Mouse (Mus musculus): ENCODE data around the gene Pfkl. TPM values are rescaled to one million over a fixed set of nuclear protein-coding genes. Genes with fewer than 3 reads are reported as not detected.

The Pfkl gene
- 10 to 100 TPM; 14.9 to 75.9 (median 37.3) TPM for total RNA-seq (2018; cell fraction: chromatin; rRNA removed)
- 10 to 100 TPM in 25 of 26 experiments, 1 to 10 TPM in 1; 9.2 to 24.1 (median 16.9) TPM for total RNA-seq (2018; cell fraction: cytosol; rRNA removed)
- total RNA-seq (2018; cell fraction: nucleus; rRNA removed) = 10 to 100 TPM in 25 of 26 experiments, 1 to 10 TPM in 1; 9.2 to 39.2 (median 20.7) TPM
- 12.8 to 25.9 TPM (median 18.5 TPM) in 3 replicates for polyA plus RNA-seq (2018)

- peak within 1 kb of the TSS; percentile 64 for H3K4me3 ChIP-seq (ENCODE audit: inconsistent target)
- H3K79me2 ChIP-seq (ENCODE audit: inconsistent target) = peaks cover 42% of the 10 kb centered on the region
- no peaks in the 10 kb centered on the region for H3K36me3 ChIP-seq (ENCODE audit: inconsistent target)
- 0% methylated on average over 9 of the region's 9 CpGs for WGBS (ENCODE audit: missing documents)
- peak within 1 kb of the TSS; percentile 90 for H3K27ac ChIP-seq
Measured at GRCm38 (mm10) chr10:78009945-78010293, at the start of gene Pfkl. Pfkl (minus strand) TSS chr10:78010083.

- H3K36me3 ChIP-seq (ENCODE audit: inconsistent target) = no peaks in the 10 kb centered on the region
- no peak overlapping the region for H3K4me3 ChIP-seq (ENCODE audit: inconsistent target)
- no peak overlapping the region for H3K27ac ChIP-seq
- no peaks in the 10 kb centered on the region for H3K79me2 ChIP-seq (ENCODE audit: inconsistent target)
- WGBS (ENCODE audit: missing documents) = 87% methylated on average over 8 of the region's 8 CpGs
Measured at GRCm38 (mm10) chr10:78057056-78057455, 47.2 kb upstream of the Pfkl start.

GRCm38 (mm10) chr10:78054633-78055565 lies 45.0 kb upstream of the Pfkl start:
- H3K4me3 ChIP-seq (ENCODE audit: inconsistent target) = no peak overlapping the region
- H3K27ac ChIP-seq = peak overlapping the region; percentile 17
- WGBS (ENCODE audit: missing documents) = 49% methylated on average over 19 of the region's 19 CpGs
- H3K36me3 ChIP-seq (ENCODE audit: inconsistent target) = no peaks in the 10 kb centered on the region
- no peaks in the 10 kb centered on the region for H3K79me2 ChIP-seq (ENCODE audit: inconsistent target)

- Histone ChIP-seq H3K27ac (no peak overlapping the region), H3K36me3 (ENCODE audit: inconsistent target) (no peaks in the 10 kb centered on the region), H3K79me2 (ENCODE audit: inconsistent target) (no peaks in the 10 kb centered on the region), H3K4me3 (ENCODE audit: inconsistent target) (no peak overlapping the region)
- WGBS (ENCODE audit: missing documents) = 76% methylated on average over 10 of the region's 11 CpGs
Measured at GRCm38 (mm10) chr10:78049519-78050035, 39.7 kb upstream of the Pfkl start.

- 92% methylated on average over 7 of the region's 10 CpGs for WGBS (ENCODE audit: missing documents)
- Histone ChIP-seq H3K79me2 (ENCODE audit: inconsistent target) (no peaks in the 10 kb centered on the region), H3K36me3 (ENCODE audit: inconsistent target) (no peaks in the 10 kb centered on the region), H3K4me3 (ENCODE audit: inconsistent target) (no peak overlapping the region), H3K27ac (no peak overlapping the region)
Measured at GRCm38 (mm10) chr10:78048061-78048730, 38.3 kb upstream of the Pfkl start.

GRCm38 (mm10) chr10:78046388-78046787 lies 36.5 kb upstream of the Pfkl start:
- 96% methylated on average over 4 of the region's 4 CpGs for WGBS (ENCODE audit: missing documents)
- Histone ChIP-seq H3K4me3 (ENCODE audit: inconsistent target) (no peak overlapping the region), H3K36me3 (ENCODE audit: inconsistent target) (no peaks in the 10 kb centered on the region), H3K79me2 (ENCODE audit: inconsistent target) (no peaks in the 10 kb centered on the region), H3K27ac (no peak overlapping the region)

- Histone ChIP-seq H3K79me2 (ENCODE audit: inconsistent target) (no peaks in the 10 kb centered on the region), H3K4me3 (ENCODE audit: inconsistent target) (no peak overlapping the region), H3K27ac (no peak overlapping the region), H3K36me3 (ENCODE audit: inconsistent target) (no peaks in the 10 kb centered on the region)
- WGBS (ENCODE audit: missing documents) = 100% methylated on average over 1 of the region's 1 CpGs
Measured at GRCm38 (mm10) chr10:78044531-78044930, 34.6 kb upstream of the Pfkl start.

GRCm38 (mm10) chr10:78043406-78043836 lies 33.5 kb upstream of the Pfkl start, which contains the start of gene Aire:
Aire (minus strand) TSS chr10:78043610.
- WGBS (ENCODE audit: missing documents) = 7% methylated on average over 27 of the region's 27 CpGs
- Histone ChIP-seq H3K27ac (no peak within 1 kb of the TSS), H3K79me2 (ENCODE audit: inconsistent target) (no peaks in the 10 kb centered on the region), H3K36me3 (ENCODE audit: inconsistent target) (no peaks in the 10 kb centered on the region), H3K4me3 (ENCODE audit: inconsistent target) (no peak within 1 kb of the TSS)

- no peak overlapping the region for H3K4me3 ChIP-seq (ENCODE audit: inconsistent target)
- no peak overlapping the region for H3K27ac ChIP-seq
- WGBS (ENCODE audit: missing documents) = 93% methylated on average over 13 of the region's 14 CpGs
- H3K79me2 ChIP-seq (ENCODE audit: inconsistent target) = no peaks in the 10 kb centered on the region
- no peaks in the 10 kb centered on the region for H3K36me3 ChIP-seq (ENCODE audit: inconsistent target)
Measured at GRCm38 (mm10) chr10:78042697-78043405, 33.0 kb upstream of the Pfkl start.

GRCm38 (mm10) chr10:78042096-78042495 lies 32.2 kb upstream of the Pfkl start:
- no peaks in the 10 kb centered on the region for H3K36me3 ChIP-seq (ENCODE audit: inconsistent target)
- no peaks in the 10 kb centered on the region for H3K79me2 ChIP-seq (ENCODE audit: inconsistent target)
- no peak overlapping the region for H3K27ac ChIP-seq
- no peak overlapping the region for H3K4me3 ChIP-seq (ENCODE audit: inconsistent target)
- WGBS (ENCODE audit: missing documents) = 49% methylated on average over 7 of the region's 7 CpGs

- Histone ChIP-seq H3K36me3 (ENCODE audit: inconsistent target) (no peaks in the 10 kb centered on the region), H3K4me3 (ENCODE audit: inconsistent target) (no peak within 1 kb of the TSS)
- 94% methylated on average over 5 of the region's 5 CpGs for WGBS (ENCODE audit: missing documents)
Measured at GRCm38 (mm10) chr10:78041647-78042046, 31.8 kb upstream of the Pfkl start, which contains the start of gene Dnmt3l. Dnmt3l (plus strand) TSS chr10:78041947.

GRCm38 (mm10) chr10:78037139-78037538 lies 27.3 kb upstream of the Pfkl start:
- Histone ChIP-seq H3K36me3 (ENCODE audit: inconsistent target) (no peaks in the 10 kb centered on the region), H3K27ac (no peak overlapping the region), H3K79me2 (ENCODE audit: inconsistent target) (no peaks in the 10 kb centered on the region), H3K4me3 (ENCODE audit: inconsistent target) (no peak overlapping the region)
- 91% methylated on average over 4 of the region's 4 CpGs for WGBS (ENCODE audit: missing documents)

More at GRCm38 (mm10) chr10:78041647-78042046, 31.8 kb upstream of the Pfkl start, which contains the start of gene Dnmt3l:
- no peak within 1 kb of the TSS for H3K27ac ChIP-seq
- no peaks in the 10 kb centered on the region for H3K79me2 ChIP-seq (ENCODE audit: inconsistent target)

GRCm38 (mm10) chr10:78031987-78032386 lies 22.1 kb upstream of the Pfkl start:
- H3K4me3 ChIP-seq (ENCODE audit: inconsistent target) = no peak overlapping the region
- H3K36me3 ChIP-seq (ENCODE audit: inconsistent target) = no peaks in the 10 kb centered on the region
- H3K27ac ChIP-seq = no peak overlapping the region
- H3K79me2 ChIP-seq (ENCODE audit: inconsistent target) = no peaks in the 10 kb centered on the region
- WGBS (ENCODE audit: missing documents) = 60% methylated on average over 2 of the region's 2 CpGs

GRCm38 (mm10) chr10:78029080-78029479 lies 19.2 kb upstream of the Pfkl start:
- Histone ChIP-seq H3K4me3 (ENCODE audit: inconsistent target) (no peak overlapping the region), H3K27ac (no peak overlapping the region), H3K36me3 (ENCODE audit: inconsistent target) (no peaks in the 10 kb centered on the region), H3K79me2 (ENCODE audit: inconsistent target) (no peaks in the 10 kb centered on the region)
- 100% methylated on average over 1 of the region's 1 CpGs for WGBS (ENCODE audit: missing documents)

All from macrophage (primary cell).